Mouse (Mus musculus) liver, adult 2 months (tissue): ENCODE results near the gene Me1.

Experiments
- CTCF ChIP-seq: fragments of 200-500 bp; IDR thresholded peaks from 2 replicates; pipeline ENCODE4 v1.5.1; 2011; ENCODE audit warnings: low read depth, low read length, control low read depth
- POLR2A ChIP-seq: fragments of 200-500 bp; IDR thresholded peaks from 2 replicates; pipeline ENCODE4 v1.6.1; 2011; ENCODE audit warnings: low read length, control low read depth; ENCODE audit not compliant: insufficient read depth; ENCODE audit errors: extremely low read depth

GRCm38 (mm10) chr9:86739971-86740370 is 44.2 kb upstream of the Me1 start:
- TF ChIP-seq POLR2A (no peak), CTCF (no peak)
